Mouse (Mus musculus) kidney, adult 2 months (tissue): ENCODE data around the gene Gm21974.

Source experiments
- CTCF ChIP-seq: fragments of 200-500 bp; conservative IDR thresholded peaks from 2 replicates; pipeline ENCODE4 v1.5.1; 2011; ENCODE audit warnings: low read depth, mild to moderate bottlenecking, control low read depth, low read length, moderate library complexity, mixed read lengths; ENCODE audit not compliant: insufficient read depth, insufficient read length
- POLR2A ChIP-seq: fragments of 200-500 bp; IDR thresholded peaks from one replicate; pipeline ENCODE4 v1.6.1; 2011; ENCODE audit warnings: low read depth, low read length, control low read depth

DNA sequence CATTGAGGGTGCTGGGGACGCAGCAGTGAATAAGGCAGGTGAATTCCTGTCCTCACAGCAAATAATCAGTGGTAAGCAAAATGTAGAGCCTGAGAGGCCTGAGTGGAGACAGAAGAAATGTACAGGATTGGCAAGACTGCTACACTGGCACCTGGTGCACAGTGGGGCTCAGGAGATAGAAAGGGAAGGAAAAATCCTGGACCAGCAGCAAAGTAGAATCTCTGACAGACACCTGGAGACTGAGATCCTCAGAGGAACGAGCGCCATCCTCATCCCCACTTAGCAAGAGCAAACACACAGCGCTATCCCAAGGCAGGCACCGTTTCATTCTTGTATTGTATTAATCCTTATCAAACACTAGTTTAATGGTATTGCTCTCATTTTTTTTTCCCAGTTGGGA is 57.8 kb downstream of the Gm21974 start:
- TF ChIP-seq CTCF (no peak), POLR2A (no peak)
